Mouse (Mus musculus): ENCODE data around the gene Map2.

Map2 gene

DNA sequence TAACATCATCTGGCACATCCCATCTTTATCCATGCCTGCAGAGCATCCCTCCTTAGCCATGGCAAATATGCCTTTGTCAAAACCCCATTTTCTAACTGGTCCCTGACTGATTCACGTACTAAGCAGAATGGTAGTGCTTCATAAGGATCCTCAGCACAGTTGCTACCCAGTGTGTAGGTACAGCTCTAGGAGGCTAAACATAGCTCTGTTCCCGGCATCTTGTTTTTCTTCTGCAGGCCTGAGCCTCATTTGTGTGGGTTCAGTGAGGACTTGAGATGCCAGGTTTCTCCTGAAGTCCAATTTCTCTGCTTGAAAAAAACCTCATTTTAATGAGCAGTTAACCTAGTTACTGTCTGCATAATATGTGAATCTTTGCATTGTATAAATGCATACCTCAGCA, 30.4 kb downstream of the Map2 start:
- DNase-seq (ENCODE audit: low read depth, low spot score) = no peak

GRCm38 (mm10) chr1:66206904-66207303, 31.8 kb downstream of the Map2 start:
- no peak for DNase-seq (ENCODE audit: low read depth, low spot score)

DNA sequence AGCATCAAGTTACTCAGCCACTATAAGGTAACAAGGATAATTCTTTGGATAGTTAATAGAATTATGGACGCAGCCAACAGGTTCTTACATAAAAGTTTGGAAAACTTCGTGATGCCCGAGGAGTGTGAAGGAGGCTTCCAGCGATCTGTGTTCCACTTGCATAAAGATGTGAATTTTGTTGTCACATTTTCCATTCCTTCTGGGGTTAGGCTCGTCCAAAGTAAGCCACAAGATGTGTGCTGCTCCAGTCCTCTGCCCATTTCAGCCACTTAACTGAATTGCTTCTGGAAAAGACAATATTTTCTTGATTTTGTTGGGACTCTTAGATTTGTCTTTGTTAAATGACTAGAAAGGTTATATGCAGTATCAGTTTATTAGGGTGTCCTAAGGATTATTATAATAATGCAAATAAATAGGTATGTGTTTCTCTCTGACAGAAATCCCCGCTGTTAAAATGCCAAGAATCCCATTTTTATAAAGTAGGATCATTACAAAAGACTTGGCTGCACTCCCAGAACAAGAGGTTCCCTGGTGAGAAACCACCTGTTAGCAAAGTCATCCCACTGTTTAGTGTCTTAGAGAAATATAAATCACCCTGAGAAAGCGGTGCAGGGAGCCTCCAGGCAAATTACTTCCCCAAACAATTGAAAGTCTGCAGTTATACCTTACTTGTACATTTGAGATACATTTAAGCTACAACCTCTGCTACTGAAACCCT, 36.2 kb downstream of the Map2 start:
- DNase-seq (ENCODE audit: low read depth, low spot score) = no peak

- DNase-seq (ENCODE audit: low read depth, low spot score) = no peak
Observed at GRCm38 (mm10) chr1:66221497-66221896, 46.4 kb downstream of the Map2 start.

GRCm38 (mm10) chr1:66223331-66223730, 48.3 kb downstream of the Map2 start:
- no peak for DNase-seq (ENCODE audit: low read depth, low spot score)

GRCm38 (mm10) chr1:66226372-66227368, 51.6 kb downstream of the Map2 start:
- DNase-seq (ENCODE audit: low read depth, low spot score) = no peak

DNA sequence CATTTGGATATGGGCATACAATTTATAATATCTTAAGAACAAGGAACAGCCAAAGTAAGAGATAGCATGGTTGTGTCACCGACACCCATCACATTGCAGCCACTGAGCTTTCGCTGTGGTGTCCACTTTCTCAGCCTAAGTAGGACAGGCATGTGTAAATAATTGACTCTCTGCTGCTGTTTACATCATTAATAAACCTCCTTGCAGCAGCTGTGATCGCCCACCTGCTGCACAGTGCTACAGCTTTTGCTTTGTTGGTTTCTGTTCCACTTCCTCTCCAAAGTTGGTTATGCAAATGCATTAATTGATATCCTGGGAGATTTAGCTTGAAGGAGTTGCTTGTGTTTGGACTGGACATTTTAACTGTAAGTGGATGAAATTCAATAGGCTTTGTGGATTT, 53.1 kb downstream of the Map2 start:
- DNase-seq (ENCODE audit: low read depth, low spot score) = no peak

- DNase-seq (ENCODE audit: low read depth, low spot score) = no peak
Observed at GRCm38 (mm10) chr1:66230345-66230744, 55.3 kb downstream of the Map2 start.

DNA sequence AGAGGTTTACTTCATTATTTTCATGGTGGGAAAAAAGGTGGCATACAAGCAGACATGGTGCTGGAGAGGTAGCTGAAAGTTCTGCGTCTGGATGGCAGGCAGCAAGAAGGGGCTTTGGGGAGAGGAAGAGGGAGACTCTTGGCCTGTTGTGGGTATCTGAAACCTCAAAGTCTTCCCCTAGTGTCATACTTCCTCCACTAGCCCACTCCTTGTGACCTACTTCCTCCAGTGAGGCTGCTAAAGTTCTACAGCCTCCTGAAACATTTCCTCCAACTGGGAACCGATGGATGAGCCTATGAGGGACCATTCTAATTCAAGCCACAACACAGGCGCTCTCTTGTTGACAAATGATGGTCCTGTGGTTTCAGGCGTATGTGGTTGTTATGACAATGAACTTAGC, 56.9 kb downstream of the Map2 start:
- DNase-seq (ENCODE audit: low read depth, low spot score) = no peak

GRCm38 (mm10) chr1:66244910-66245309, 69.8 kb downstream of the Map2 start:
- DNase-seq (ENCODE audit: low read depth, low spot score) = no peak

DNA sequence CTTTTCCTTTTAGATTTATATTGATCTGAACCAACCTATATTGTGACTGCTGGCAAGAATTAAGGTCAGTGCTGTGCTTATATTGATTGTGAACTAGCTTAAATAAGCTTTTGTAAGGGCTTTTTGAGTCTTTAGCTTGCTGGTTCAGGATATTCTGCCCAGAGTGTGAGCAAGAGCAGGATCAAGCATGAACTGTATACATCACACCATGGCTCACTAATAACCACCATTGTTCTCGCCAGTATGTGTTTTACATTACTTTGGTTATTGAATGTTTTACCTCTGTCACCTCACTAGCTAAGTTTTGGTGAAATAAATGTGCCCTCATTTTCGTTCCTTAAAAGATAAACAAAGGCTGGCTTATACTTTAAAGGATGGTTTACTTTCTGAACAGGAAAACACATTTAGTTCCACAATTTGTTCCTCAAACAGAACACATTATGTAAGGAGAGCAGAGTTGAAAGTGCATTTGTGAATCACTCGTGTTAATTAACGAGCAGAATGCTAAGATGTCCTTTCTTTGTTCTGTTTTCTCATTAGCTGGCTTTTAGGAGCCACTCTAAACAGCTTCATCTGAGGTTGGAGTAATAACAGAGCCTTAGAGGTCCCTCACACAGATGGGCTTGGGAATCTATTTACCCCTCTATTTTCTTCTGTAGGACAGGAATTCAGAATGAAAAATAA, 76.7 kb downstream of the Map2 start:
- DNase-seq (ENCODE audit: low read depth, low spot score) = no peak

DNA sequence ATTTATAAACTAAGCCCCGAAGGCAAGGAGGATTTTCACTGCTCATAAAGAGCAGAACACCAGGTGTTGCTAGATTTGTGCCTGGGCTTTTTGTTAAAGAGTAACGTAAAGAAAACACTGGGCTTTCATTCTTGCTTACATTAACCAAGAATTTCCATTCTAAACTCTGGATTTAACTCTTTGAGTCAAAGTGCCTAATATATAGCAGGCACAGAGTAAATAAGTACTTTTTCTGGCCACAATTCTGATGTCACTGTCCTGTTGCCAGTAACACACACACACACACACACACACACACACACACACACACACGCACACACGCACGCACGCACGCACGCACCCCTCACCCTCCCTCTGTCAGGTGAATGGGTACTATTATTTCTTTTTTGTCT, 77.3 kb downstream of the Map2 start:
- no peak for DNase-seq (ENCODE audit: low read depth, low spot score)

- DNase-seq (ENCODE audit: low read depth, low spot score) = no peak
Observed at GRCm38 (mm10) chr1:66263220-66263619, 88.1 kb downstream of the Map2 start.

DNA sequence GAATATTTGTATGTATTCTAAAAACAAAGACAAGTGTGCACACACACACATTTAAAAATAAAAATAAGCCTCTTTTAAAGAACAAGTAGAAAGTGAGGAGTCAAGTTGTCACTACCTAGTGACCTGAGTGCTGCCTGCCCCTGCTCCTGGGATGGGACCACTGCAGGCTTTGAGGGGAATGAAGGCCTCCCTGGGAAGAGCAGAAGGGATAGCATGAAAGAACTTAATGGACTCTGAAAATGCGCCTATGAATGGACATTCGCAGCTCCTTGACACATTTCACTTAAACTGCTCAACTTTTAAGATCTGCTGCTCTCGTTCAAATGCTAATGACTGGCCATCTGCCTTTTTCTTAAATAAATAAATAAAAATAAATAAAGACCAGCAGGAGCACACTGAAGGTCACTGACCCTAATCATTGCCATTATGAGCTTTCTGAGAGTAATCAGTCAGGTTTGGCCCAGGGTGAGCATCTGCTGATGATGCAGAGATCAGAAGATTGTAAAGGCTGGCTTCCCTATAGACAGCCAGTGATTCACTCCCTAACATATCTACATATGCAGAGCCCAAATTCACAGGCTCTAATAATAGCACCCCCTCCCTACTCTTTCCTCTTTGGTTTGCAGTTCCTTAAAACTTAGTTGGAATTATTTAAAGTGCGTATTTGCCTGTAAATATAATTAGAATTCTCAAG, 91.3 kb downstream of the Map2 start:
- no peak for DNase-seq (ENCODE audit: low read depth, low spot score)

DNA sequence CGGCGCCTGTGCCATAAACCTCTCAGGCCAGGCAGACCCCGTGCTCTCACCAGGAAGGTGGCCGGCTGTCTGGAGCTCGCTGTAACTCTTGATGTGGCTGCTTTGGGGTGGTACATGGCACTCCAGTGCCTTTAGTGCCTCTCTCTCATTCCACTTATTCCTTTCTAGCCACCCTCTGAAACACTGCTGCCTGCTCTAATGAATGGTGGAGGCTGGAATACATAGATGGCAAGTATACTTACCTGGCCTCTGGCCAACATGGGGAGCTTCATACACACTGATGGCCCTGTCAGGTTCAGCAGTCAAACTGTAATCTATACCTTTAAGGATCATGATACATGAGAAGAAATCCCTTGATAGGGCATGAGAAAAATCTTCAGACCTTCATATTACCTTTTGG, 102.6 kb downstream of the Map2 start:
- no peak for DNase-seq (ENCODE audit: low read depth, low spot score)

DNA sequence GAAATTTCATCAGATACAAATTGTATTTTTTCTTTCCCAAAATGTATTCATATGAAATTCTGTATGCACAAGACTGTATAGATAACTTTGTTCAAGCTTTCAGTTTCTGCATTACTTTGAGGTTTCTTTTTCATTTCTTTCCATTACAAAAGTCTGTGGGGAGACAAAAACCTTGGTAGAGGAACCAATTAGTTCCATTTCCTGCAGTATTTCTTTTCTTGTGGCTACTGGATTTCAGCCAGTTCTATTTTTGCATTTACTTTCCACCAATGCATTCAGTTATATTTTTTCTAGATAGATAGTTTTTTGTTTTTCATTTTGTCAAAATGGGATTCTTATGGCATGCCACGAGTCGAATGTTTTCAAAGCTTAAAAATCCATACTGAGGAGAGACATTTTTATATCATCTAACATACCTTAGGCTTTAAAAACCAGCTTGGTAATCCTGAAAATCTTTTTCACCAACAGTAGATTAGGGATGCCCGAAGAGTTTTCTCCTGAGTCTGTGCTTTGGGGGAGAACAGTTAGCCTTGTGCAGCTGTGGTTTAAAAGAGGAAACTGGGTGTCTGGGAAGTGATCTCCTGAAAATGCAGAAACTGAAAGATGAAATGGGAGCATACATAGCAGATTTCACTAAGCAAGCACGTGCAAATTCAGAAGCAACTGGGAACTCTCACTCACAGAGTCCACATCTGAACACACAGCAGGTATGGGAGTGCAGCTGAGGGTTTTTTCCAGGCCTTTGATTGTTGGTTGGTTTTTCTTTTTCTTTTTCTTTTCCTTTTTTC, 104.3 kb downstream of the Map2 start:
- DNase-seq (ENCODE audit: low read depth, low spot score) = no peak

DNA sequence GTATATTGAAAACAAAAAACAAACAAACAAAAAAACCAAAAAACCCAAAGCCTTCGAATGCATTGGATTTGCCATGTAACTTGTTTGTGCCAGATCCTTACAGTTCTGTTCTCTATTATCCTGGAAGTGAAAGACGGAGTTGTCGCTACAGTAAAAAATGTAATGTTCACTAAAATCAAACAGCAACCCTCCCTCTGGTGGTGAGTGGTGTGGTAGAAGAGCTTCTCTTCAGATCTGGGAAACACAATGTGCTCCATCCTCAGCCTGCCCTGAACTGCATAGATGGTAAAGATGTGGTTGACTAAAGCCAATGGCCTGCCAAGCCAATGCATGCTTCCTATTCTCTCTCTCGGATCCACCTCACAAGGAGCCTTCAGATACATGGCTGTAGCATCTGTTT, 105.1 kb downstream of the Map2 start:
- no peak for DNase-seq (ENCODE audit: low read depth, low spot score)

DNA sequence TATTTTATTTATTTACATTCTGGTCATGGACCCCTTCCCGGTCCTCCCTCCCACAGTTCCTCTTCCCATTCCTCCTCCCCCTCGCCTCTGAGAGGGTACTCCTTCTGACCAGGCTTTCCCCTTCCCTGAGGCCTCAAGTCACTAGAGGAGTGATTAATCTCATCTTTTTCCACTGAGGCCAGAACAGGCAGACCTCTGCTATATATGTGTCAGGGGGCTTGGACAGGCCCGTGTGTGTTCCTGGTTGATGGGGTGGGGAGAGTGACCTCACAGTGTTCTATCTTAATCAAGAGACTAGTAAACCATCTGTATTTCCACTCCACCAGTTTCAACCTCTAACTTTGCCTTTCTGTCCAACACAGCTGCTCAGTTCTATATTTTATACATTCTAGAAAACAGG, 107.4 kb downstream of the Map2 start:
- DNase-seq (ENCODE audit: low read depth, low spot score) = no peak

- no peak for DNase-seq (ENCODE audit: low read depth, low spot score)
Observed at GRCm38 (mm10) chr1:66288987-66289386, 113.9 kb downstream of the Map2 start.

- no peak for DNase-seq (ENCODE audit: low read depth, low spot score)
Observed at GRCm38 (mm10) chr1:66292121-66292881, 117.2 kb downstream of the Map2 start.

Data from embryo, embryonic 11.5 days (tissue).